15 mouse cellular contexts compared by ENCODE assay signal in genomic region chr10:83995026-83995600, GRCm38 (mm10).
A peak's percentile ranks its signal among the peaks of the same experiment; 100 is the strongest.
DNase-seq lines count a peak whose midpoint lies in the region; ATAC-seq and TF ChIP-seq lines count a peak whose summit lies in the region.
"Had no signal": no experiment of that assay in that cellular context is flagged by ENCODE, and none has a peak within 500 bp of the region (broad histone marks: within the 10 kb centered on the region; RNA-seq: fewer than 3 reads in every experiment).

No protein-coding gene starts in this region.

- ATAC-seq in kidney, embryonic 15.5 days (replicated peaks; ENCODE audit: low FRiP score), result no peak
- ATAC-seq in embryonic facial prominence, embryonic 15.5 days (ENCODE audit: insufficient number of reproducible peaks, low FRiP score, low TSS enrichment, low read depth), result peak; percentile 58
- no peak for ATAC-seq in stomach, embryonic 14.5 days (ENCODE audit: insufficient number of reproducible peaks, insufficient read depth, low FRiP score, low read depth)
- no peak for ATAC-seq in cerebellum, adult (ENCODE audit: insufficient number of reproducible peaks, low FRiP score, low TSS enrichment)
- ATAC-seq: hindbrain, postnatal 0 days; midbrain, embryonic 15.5 days had no signal

- H3K9me3 ChIP-seq in kidney, embryonic 15.5 days (replicated peaks), result no peaks in the 10 kb centered on the region
- no peaks in the 10 kb centered on the region for H3K9me3 ChIP-seq in embryonic facial prominence, embryonic 15.5 days (replicated peaks)
- no peaks in the 10 kb centered on the region for H3K9me3 ChIP-seq in stomach, embryonic 14.5 days (ENCODE audit: control insufficient read depth, low read depth, low read length)
- H3K9me3 ChIP-seq: liver, embryonic 13.5 days; midbrain, embryonic 15.5 days had no signal

- 0 out of 2 replicates have a peak, but pooled peaks cover 5% of the 10 kb centered on the region for H3K27me3 ChIP-seq in kidney, embryonic 15.5 days
- no peaks in the 10 kb centered on the region for H3K27me3 ChIP-seq in embryonic facial prominence, embryonic 15.5 days
- H3K27me3 ChIP-seq in stomach, embryonic 14.5 days (ENCODE audit: control insufficient read depth, insufficient read depth, low read length), result no peaks in the 10 kb centered on the region
- H3K27me3 ChIP-seq: liver, embryonic 13.5 days; midbrain, embryonic 15.5 days had no signal

- no peak overlapping the region for H3K9ac ChIP-seq in kidney, embryonic 15.5 days
- H3K9ac ChIP-seq in embryonic facial prominence, embryonic 15.5 days, result no peak overlapping the region
- no peak overlapping the region for H3K9ac ChIP-seq in stomach, embryonic 14.5 days (replicated peaks; ENCODE audit: low read depth, low read length)
- H3K9ac ChIP-seq: liver, embryonic 13.5 days; midbrain, embryonic 15.5 days had no signal

- H3K4me2 ChIP-seq in kidney, embryonic 15.5 days, result no peak overlapping the region
- no peak overlapping the region for H3K4me2 ChIP-seq in embryonic facial prominence, embryonic 15.5 days (replicated peaks)
- H3K4me2 ChIP-seq in stomach, embryonic 14.5 days (replicated peaks; ENCODE audit: low read depth, low read length), result no peak overlapping the region
- H3K4me2 ChIP-seq: liver, embryonic 13.5 days; midbrain, embryonic 15.5 days had no signal

- intact Hi-C loops in gastrocnemius, adult 2 months (cut with DNase I), result loop anchor here (10.0 kb wide), 1 partner anchor 120 kb away; no protein-coding TSS in a partner anchor

- H3K27ac ChIP-seq in gastrocnemius, adult 2 months, result peak overlapping the region; percentile 70
- peak overlapping the region; percentile 56 for H3K27ac ChIP-seq in kidney, embryonic 15.5 days
- peak overlapping the region; percentile 88 for H3K27ac ChIP-seq in embryonic facial prominence, embryonic 15.5 days (replicated peaks)
- peak overlapping the region; percentile 55; the same call in 1 of the 2 replicates for H3K27ac ChIP-seq in stomach, embryonic 14.5 days (ENCODE audit: low read length)
- H3K27ac ChIP-seq: hindbrain, postnatal 0 days; liver, embryonic 13.5 days; macrophage; midbrain, embryonic 15.5 days had no signal

- TF ChIP-seq CTCF in gastrocnemius, adult 2 months (IDR thresholded peaks at IDR 0.05), result no peak

- DNase-seq in gastrocnemius, adult 2 months, result no peak
- no peak for DNase-seq in gastrocnemius, postnatal 10 days
- DNase-seq in kidney, adult 18-20 months, result no peak
- no peak for DNase-seq in gastrocnemius, adult 8-10 months (ENCODE audit: low spot score in 2 of 2)
- DNase-seq: B cell, adult 2 months; liver, embryonic 13.5 days; right cerebral cortex, adult 18-20 months; thymus, postnatal 14 days had no signal

- H3K36me3 ChIP-seq in kidney, embryonic 15.5 days, result no peaks in the 10 kb centered on the region
- H3K36me3 ChIP-seq in embryonic facial prominence, embryonic 15.5 days, result no peaks in the 10 kb centered on the region
- no peaks in the 10 kb centered on the region for H3K36me3 ChIP-seq in stomach, embryonic 14.5 days (ENCODE audit: control insufficient read depth, insufficient read depth, low read length)
- H3K36me3 ChIP-seq: liver, embryonic 13.5 days; midbrain, embryonic 15.5 days had no signal

- peaks cover 18% of the 10 kb centered on the region for H3K4me1 ChIP-seq in kidney, embryonic 15.5 days
- H3K4me1 ChIP-seq in embryonic facial prominence, embryonic 15.5 days, result peaks cover 29% of the 10 kb centered on the region
- H3K4me1 ChIP-seq in stomach, embryonic 14.5 days (ENCODE audit: control insufficient read depth, insufficient read depth, low read length), result peaks cover 7% of the 10 kb centered on the region
- H3K4me1 ChIP-seq: liver, embryonic 13.5 days; midbrain, embryonic 15.5 days had no signal

- no peak overlapping the region for H3K4me3 ChIP-seq in gastrocnemius, adult 2 months
- no peak overlapping the region for H3K4me3 ChIP-seq in kidney, embryonic 15.5 days (replicated peaks)
- H3K4me3 ChIP-seq in embryonic facial prominence, embryonic 15.5 days (replicated peaks), result no peak overlapping the region
- no peak overlapping the region for H3K4me3 ChIP-seq in stomach, embryonic 14.5 days (ENCODE audit: low read depth, low read length)
- H3K4me3 ChIP-seq: liver, embryonic 13.5 days; midbrain, embryonic 15.5 days had no signal

- WGBS in kidney, embryonic 15.5 days, result 61% methylated on average over 6 of the region's 6 CpGs
- 29% methylated on average over 6 of the region's 6 CpGs for WGBS in embryonic facial prominence, embryonic 15.5 days
- 44% methylated on average over 6 of the region's 6 CpGs for WGBS in stomach, embryonic 14.5 days
